Mouse (Mus musculus) embryo, embryonic 10 days (tissue): ENCODE results near the gene Mdm2.

ENCODE experiments used
- DNase-seq: peaks from one replicate; pipeline ENCODE4 v3.0.0-alpha.2; 2015; ENCODE audit warnings: low spot score

Mdm2 gene

GRCm38 (mm10) chr10:117656662-117656962, 53.9 kb downstream of the Mdm2 start:
- no peak for DNase-seq

GRCm38 (mm10) chr10:117655908-117656661, 54.5 kb downstream of the Mdm2 start:
- DNase-seq = no peak

GRCm38 (mm10) chr10:117655460-117655859, 55.1 kb downstream of the Mdm2 start:
- no peak for DNase-seq

- no peak for DNase-seq
Observed at GRCm38 (mm10) chr10:117654576-117655123, 55.9 kb downstream of the Mdm2 start.

GRCm38 (mm10) chr10:117653779-117654173, 56.8 kb downstream of the Mdm2 start:
- no peak for DNase-seq

GRCm38 (mm10) chr10:117652930-117653778, 57.4 kb downstream of the Mdm2 start:
- no peak for DNase-seq

GRCm38 (mm10) chr10:117652378-117652774, 58.2 kb downstream of the Mdm2 start:
- no peak for DNase-seq

- no peak for DNase-seq
Observed at GRCm38 (mm10) chr10:117651587-117652377, 58.8 kb downstream of the Mdm2 start.

- no peak for DNase-seq
Observed at GRCm38 (mm10) chr10:117650725-117651124, 59.8 kb downstream of the Mdm2 start.

- no peak for DNase-seq
Observed at GRCm38 (mm10) chr10:117650042-117650655, 60.4 kb downstream of the Mdm2 start.

GRCm38 (mm10) chr10:117649292-117650041, 61.1 kb downstream of the Mdm2 start:
- DNase-seq = no peak

- DNase-seq = no peak
Observed at GRCm38 (mm10) chr10:117648643-117649042, 61.9 kb downstream of the Mdm2 start.

GRCm38 (mm10) chr10:117647964-117648472, 62.5 kb downstream of the Mdm2 start:
- no peak for DNase-seq

- DNase-seq = no peak
Observed at GRCm38 (mm10) chr10:117647158-117647505, 63.4 kb downstream of the Mdm2 start.

GRCm38 (mm10) chr10:117646482-117647157, 63.9 kb downstream of the Mdm2 start:
- DNase-seq = no peak

- DNase-seq = no peak
Observed at GRCm38 (mm10) chr10:117645487-117645964, 65.0 kb downstream of the Mdm2 start.

GRCm38 (mm10) chr10:117644828-117645227, 65.7 kb downstream of the Mdm2 start:
- no peak for DNase-seq

- no peak for DNase-seq
Observed at GRCm38 (mm10) chr10:117644429-117644748, 66.2 kb downstream of the Mdm2 start.

- no peak for DNase-seq
Observed at GRCm38 (mm10) chr10:117643711-117644428, 66.7 kb downstream of the Mdm2 start.

- DNase-seq = no peak
Observed at GRCm38 (mm10) chr10:117643302-117643701, 67.3 kb downstream of the Mdm2 start.
